Mouse (Mus musculus): ENCODE results near the gene Gpr152.

Gpr152 gene

GRCm38 (mm10) chr19:4139446-4139845, at the start of gene Gpr152:
TSS of gene Gpr152 (plus strand) at chr19:4139787.
- in situ Hi-C loops (cut with MboI; ENCODE audit: low sequenced_read_pairs) = no loop called here

- in situ Hi-C loops (cut with MboI; ENCODE audit: low sequenced_read_pairs) = no loop called here
These were observed 49.1 kb upstream of the Gpr152 start for GRCm38 (mm10) chr19:4090446-4090845.

GRCm38 (mm10) chr19:4091383-4091782, 48.2 kb upstream of the Gpr152 start:
- in situ Hi-C loops (cut with MboI; ENCODE audit: low sequenced_read_pairs) = no loop called here

GRCm38 (mm10) chr19:4092750-4093149, 46.8 kb upstream of the Gpr152 start:
- in situ Hi-C loops (cut with MboI; ENCODE audit: low sequenced_read_pairs) = no loop called here

- in situ Hi-C loops (cut with MboI; ENCODE audit: low sequenced_read_pairs) = no loop called here
These were observed 45.8 kb upstream of the Gpr152 start for GRCm38 (mm10) chr19:4093772-4094171.

GRCm38 (mm10) chr19:4094348-4094747, 45.2 kb upstream of the Gpr152 start:
- in situ Hi-C loops (cut with MboI; ENCODE audit: low sequenced_read_pairs) = no loop called here

- in situ Hi-C loops (cut with MboI; ENCODE audit: low sequenced_read_pairs) = no loop called here
These were observed 44.7 kb upstream of the Gpr152 start for GRCm38 (mm10) chr19:4094774-4095303.

GRCm38 (mm10) chr19:4095802-4096201, 43.8 kb upstream of the Gpr152 start:
- in situ Hi-C loops (cut with MboI; ENCODE audit: low sequenced_read_pairs) = no loop called here

- in situ Hi-C loops (cut with MboI; ENCODE audit: low sequenced_read_pairs) = no loop called here
These were observed 42.7 kb upstream of the Gpr152 start, which contains the start of gene Cdk2ap2 for GRCm38 (mm10) chr19:4096642-4097440. TSS of gene Cdk2ap2 (plus strand) at chr19:4097182.

GRCm38 (mm10) chr19:4097441-4097825, 42.2 kb upstream of the Gpr152 start:
- in situ Hi-C loops (cut with MboI; ENCODE audit: low sequenced_read_pairs) = no loop called here

- in situ Hi-C loops (cut with MboI; ENCODE audit: low sequenced_read_pairs) = no loop called here
These were observed 41.2 kb upstream of the Gpr152 start for GRCm38 (mm10) chr19:4098426-4098825.

- in situ Hi-C loops (cut with MboI; ENCODE audit: low sequenced_read_pairs) = no loop called here
These were observed 40.5 kb upstream of the Gpr152 start for GRCm38 (mm10) chr19:4099056-4099455.

- in situ Hi-C loops (cut with MboI; ENCODE audit: low sequenced_read_pairs) = no loop called here
These were observed 39.5 kb upstream of the Gpr152 start, which contains the start of gene Pitpnm1 for GRCm38 (mm10) chr19:4099837-4100717. TSS of gene Pitpnm1 (plus strand) at chr19:4099998.

- in situ Hi-C loops (cut with MboI; ENCODE audit: low sequenced_read_pairs) = no loop called here
These were observed 38.8 kb upstream of the Gpr152 start for GRCm38 (mm10) chr19:4100718-4101261.

- in situ Hi-C loops (cut with MboI; ENCODE audit: low sequenced_read_pairs) = no loop called here
These were observed 38.1 kb upstream of the Gpr152 start for GRCm38 (mm10) chr19:4101466-4101865.

- in situ Hi-C loops (cut with MboI; ENCODE audit: low sequenced_read_pairs) = no loop called here
These were observed 37.5 kb upstream of the Gpr152 start for GRCm38 (mm10) chr19:4102049-4102448.

- in situ Hi-C loops (cut with MboI; ENCODE audit: low sequenced_read_pairs) = no loop called here
These were observed 37.0 kb upstream of the Gpr152 start for GRCm38 (mm10) chr19:4102626-4103025.

- in situ Hi-C loops (cut with MboI; ENCODE audit: low sequenced_read_pairs) = no loop called here
These were observed 36.3 kb upstream of the Gpr152 start for GRCm38 (mm10) chr19:4103294-4103693.

- in situ Hi-C loops (cut with MboI; ENCODE audit: low sequenced_read_pairs) = no loop called here
These were observed 35.8 kb upstream of the Gpr152 start for GRCm38 (mm10) chr19:4103792-4104191.

- in situ Hi-C loops (cut with MboI; ENCODE audit: low sequenced_read_pairs) = no loop called here
These were observed 34.9 kb upstream of the Gpr152 start for GRCm38 (mm10) chr19:4104675-4105194.

- in situ Hi-C loops (cut with MboI; ENCODE audit: low sequenced_read_pairs) = no loop called here
These were observed 32.9 kb upstream of the Gpr152 start for GRCm38 (mm10) chr19:4106654-4107053.

Measured in CH12F3 (cell line).